Mouse (Mus musculus) heart, adult 18-20 months (tissue): ENCODE measurements at regions not wholly inside any gene's neighbourhood (a gene's known extent, or its start where the extent isn't known, plus 50 kb on each side); places are given as distances from the start of the nearest gene placed in this dataset.
"Not testable (repeated sequence)": the region's sequence is repeated elsewhere in the genome, so short reads cannot be mapped to it uniquely, and the experiment has no call there.

Experiments
- DNase-seq, 2 experiments: peaks; one replicate each; pipeline ENCODE4 v3.0.0; 2021 to 2022; ENCODE audit warnings: mixed read lengths in 1 of 2

- not testable (repeated sequence) for DNase-seq
These were observed 335.6 kb downstream of the Gm11232 start for GRCm38 (mm10) chr4:71422121-71422520.

GRCm38 (mm10) chr4:71409867-71410266, 347.9 kb downstream of the Gm11232 start:
- no peak for DNase-seq

GRCm38 (mm10) chr4:71390444-71390843, 367.3 kb downstream of the Gm11232 start:
- no peak for DNase-seq

DNA sequence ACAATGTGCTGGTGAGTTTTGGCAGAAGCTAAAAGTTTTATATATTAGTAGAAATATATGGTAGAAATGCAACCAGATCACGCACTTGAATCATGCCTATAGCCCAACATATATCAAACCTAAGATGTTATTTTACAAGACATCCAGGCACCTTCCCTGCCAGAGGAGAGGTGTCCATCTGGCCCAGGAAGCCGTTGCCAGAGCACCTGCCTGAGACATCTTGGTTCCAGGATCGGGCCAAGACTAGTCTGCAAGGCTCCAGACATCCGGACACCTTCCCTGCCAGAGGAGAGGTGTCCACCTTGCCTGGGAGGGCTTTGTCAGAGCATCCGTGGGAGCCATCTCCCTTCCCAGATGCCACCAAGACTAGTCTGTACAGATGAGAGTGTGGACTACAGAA, 388.5 kb downstream of the Gm11232 start:
- no peak for DNase-seq

DNA sequence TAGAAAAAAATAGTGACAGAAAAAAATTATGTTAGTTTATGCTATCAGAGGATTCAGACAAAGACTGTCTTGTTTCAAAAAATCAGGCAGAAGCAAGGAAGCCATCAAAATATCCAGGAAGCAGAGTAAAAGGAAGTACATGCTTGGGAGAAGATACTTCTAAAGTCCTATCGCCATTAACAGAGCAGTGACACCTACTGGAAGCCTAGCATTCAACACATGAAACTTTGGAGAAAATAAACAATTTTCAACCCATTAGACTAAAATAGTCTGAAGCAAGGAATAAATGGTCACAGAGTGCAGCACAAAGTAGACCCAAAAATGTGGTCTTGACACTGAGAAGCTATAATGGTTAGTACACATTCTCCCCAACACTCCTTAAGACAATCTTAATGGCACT, 394.0 kb downstream of the Gm11232 start:
- no peak for DNase-seq

DNA sequence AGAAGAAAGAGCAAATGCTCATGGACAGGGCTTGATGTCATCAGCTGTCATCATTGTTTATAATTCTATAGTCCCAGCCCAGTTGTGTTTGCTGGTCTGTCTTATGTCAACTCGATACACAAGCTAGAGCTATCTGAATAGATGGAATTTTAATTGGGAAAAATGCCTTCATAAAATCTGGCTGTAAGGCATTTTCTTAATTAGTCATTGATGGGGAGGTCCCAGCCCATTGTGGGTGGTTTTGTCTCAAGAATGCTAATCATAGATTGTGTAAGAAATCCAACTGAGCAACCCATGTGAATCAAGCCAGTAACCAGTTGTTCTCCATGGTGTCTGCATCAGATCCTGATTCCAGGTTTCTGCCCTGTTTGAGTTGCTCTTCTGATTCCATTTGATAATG, 400.1 kb downstream of the Gm11232 start:
- no peak for DNase-seq

DNA sequence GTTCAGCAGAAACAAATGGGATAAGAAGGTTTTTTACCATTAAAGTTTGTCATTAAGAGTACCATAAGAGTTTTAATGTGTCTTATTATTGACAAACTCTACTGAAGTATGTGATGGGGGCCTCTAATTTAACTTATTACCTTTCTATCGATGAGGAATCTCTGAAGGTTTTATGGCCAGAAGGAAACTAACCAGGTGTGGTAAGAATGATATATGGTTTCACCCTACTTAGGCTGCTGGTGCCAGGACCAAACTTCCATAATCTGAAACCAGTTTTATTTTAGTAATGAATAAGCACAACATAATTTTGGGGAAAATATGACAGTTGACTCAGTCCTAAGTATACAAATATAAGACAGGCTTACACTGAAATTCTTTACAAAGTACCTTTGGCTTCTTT, 401.1 kb downstream of the Gm11232 start:
- no peak for DNase-seq

GRCm38 (mm10) chr4:71356310-71356709, 401.5 kb downstream of the Gm11232 start:
- DNase-seq = no peak

DNA sequence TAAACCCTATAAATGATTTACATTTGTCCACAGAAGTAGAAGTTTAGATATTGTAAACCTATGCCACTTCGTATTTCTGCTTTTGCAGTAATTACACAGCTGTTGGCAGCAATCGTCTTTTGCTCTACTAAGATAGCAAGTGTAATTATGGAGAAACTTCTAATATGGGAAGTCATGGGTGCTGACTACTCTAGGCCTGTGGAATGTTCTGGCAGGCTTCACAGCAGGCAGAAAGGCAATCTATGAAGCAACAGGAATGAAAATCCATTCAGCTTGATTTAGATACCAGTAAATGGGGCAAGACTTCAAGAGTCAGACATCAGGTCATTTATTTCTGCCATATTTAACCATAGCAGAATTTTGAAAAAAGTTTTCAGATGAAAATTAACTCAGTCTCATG, 405.9 kb downstream of the Gm11232 start:
- DNase-seq = peak in 1 of 2 experiments; percentile 10

- DNase-seq = no peak
These were observed 414.7 kb downstream of the Gm11232 start for GRCm38 (mm10) chr4:71343068-71343467.

GRCm38 (mm10) chr4:71338582-71338981, 419.2 kb downstream of the Gm11232 start:
- DNase-seq = no peak

GRCm38 (mm10) chr4:71332672-71333071, 425.1 kb downstream of the Gm11232 start:
- DNase-seq = no peak

DNA sequence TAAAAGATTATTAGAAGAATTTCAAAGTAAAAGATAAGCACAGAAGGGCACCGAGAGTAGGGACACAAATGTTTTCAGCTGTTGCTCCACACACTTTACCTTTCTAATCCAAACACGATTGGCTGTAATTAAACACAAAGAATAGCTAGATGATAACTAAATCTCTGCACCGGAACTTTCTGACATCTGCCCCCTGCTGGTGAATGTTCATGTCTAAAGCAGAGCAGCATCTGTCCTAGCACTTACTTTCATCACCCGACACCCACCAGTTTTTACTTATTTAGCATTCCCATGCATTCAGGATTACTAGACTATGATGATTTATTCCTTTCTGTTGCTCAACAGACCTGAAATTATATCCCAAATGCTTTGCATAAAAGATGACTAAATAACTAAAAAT, 425.7 kb downstream of the Gm11232 start:
- DNase-seq = peak in 1 of 2 experiments; percentile 12

DNA sequence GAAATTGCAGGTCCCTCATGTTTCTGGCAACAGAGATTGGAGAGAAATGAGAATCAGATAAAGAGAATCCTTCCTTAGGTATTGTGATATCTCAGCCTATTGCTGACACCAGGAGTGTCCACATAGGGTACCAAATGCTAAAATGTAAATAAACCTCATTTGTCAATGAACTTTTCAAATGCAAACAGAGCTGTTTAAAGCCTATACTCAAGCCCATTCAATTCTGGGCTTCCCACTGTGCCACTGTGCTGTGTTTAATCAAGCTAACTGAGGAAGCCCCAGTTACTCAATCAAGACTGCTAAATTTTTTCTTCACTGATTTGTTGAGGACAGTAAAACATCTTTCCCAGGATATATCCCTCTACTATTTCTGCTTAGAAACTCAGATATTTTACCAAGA, 441.2 kb downstream of the Gm11232 start:
- DNase-seq = no peak

DNA sequence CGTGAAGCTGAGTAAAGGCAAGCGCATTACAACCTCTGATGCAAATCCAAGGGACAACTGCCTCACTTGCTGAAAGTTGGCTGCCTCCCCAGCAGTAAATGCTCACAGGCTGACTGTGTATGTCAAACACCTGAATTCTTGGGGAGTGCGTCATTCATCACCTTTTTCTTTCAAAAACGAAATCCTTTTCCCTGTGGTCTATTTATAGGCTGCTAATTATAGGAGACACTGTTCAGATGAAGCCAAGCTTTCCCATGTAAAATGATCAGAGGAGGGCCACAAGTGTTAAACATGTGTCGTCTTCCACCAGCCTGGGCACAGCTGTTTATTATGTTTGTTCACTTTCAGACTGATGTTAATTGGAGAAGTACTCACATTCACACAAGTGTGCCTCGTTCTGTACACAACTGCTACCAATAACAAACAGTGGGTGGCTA, 450.6 kb downstream of the Gm11232 start:
- DNase-seq = no peak

GRCm38 (mm10) chr4:71306690-71307089, 451.1 kb downstream of the Gm11232 start:
- no peak for DNase-seq

GRCm38 (mm10) chr4:71295716-71296115, 462.0 kb downstream of the Gm11232 start:
- peak; percentile 24 to 25 for DNase-seq

- peak; percentile 22 to 73 for DNase-seq
These were observed 466.0 kb downstream of the Gm11232 start for GRCm38 (mm10) chr4:71291741-71292149.

GRCm38 (mm10) chr4:71291111-71291740, 466.5 kb downstream of the Gm11232 start:
- DNase-seq = peak; percentile 45 to 74

DNA sequence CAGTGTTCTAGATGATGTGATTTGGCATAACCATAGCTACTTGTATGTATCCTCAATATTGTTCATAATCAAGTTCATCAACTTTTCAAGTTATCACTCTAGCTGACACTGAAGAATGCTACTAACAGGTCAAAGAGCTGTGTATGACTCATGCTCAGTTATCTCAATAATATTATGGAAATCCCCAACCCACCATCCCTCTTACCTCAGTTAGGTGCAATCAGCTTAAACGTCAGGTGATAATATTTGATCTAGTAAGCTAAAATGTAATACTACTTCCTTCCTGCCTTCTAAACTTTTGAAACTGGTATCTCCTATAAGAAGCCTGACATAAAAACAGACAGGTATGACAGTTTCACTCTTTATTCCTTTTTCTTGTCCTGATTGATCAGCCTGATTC, 474.6 kb downstream of the Gm11232 start:
- no peak for DNase-seq

- no peak for DNase-seq
These were observed 478.1 kb downstream of the Gm11232 start for GRCm38 (mm10) chr4:71279710-71280109.

GRCm38 (mm10) chr4:71259897-71260296, 497.9 kb downstream of the Gm11232 start:
- no peak for DNase-seq

DNA sequence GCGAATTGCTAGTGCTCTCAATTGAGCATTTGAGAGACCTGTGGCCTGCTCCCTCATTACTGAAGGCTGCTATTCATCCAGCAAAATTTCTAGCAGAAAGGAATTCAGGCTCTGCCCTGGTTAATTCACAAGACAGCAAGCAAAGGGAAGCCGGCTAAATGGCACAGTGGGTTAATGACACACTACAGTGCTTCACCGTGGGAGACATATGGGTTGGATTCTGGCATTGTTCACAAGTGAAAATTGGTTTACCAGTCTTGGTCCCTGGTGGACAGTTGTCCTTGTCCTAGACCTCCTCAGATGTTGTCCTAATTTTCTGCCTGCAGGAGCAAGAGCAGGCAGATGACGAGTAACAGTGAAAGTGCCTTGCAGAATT, 527.3 kb downstream of the Gm11232 start:
- DNase-seq = no peak

DNA sequence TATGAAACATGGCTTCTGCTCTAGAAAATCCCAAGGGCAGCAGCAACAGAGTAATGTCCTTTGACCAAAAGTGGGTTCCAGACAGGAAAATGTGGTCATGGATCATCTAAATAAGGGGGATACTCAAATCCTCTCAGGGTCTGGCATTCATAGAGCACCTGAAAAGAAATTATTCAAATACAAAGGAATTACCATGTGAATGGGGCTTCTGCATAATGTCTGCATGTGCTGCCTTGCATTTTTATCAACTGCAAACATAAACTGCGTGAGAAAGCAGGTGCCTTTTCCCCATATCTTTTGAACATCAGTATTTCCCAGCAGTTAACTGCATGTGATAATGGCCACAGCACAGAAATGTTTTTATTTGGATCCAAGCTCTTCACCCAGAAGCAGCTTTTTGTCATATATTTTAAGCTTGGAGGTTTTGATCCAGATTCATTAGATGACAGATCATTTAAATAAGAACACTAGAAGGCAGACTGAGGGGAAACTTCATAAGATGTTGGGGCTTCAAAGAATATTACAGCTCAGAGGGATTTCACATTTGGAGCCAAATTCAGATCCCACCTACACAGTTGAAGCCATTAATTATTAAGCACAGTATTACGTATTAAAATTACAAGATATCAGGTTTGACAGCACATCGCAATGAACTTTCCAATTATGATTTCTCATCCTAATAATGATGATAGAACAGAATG, 527.8 kb downstream of the Gm11232 start:
- DNase-seq = no peak
